Mouse (Mus musculus): ENCODE measurements at regions not wholly inside any gene's neighbourhood (a gene's known extent, or its start where the extent isn't known, plus 50 kb on each side); places are given as distances from the start of the nearest gene placed in this dataset.
"Not testable (repeated sequence)": the region's sequence is repeated elsewhere in the genome, so short reads cannot be mapped to it uniquely, and the experiment has no call there.

DNA sequence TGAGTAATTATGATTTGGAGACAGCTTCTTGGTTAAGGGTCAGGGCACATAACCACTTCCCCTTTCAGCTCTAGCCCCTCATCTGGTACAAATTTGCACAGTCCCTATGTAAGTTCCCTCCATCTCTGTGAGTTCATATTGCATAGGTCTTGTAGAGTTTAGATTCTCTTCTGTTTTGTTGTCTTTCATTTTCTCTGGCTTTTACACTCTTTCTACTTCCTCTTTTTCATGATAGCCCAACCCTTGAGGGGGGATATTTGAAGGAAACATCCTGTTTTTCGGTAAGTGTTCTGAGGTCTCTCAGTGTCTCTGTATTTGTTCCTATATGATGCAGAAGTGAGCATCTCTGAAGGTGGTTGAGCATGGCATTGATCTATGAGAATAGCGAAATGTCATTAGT is 515.7 kb upstream of the Stxbp6 start:
- DNase-seq, result no peak

DNA sequence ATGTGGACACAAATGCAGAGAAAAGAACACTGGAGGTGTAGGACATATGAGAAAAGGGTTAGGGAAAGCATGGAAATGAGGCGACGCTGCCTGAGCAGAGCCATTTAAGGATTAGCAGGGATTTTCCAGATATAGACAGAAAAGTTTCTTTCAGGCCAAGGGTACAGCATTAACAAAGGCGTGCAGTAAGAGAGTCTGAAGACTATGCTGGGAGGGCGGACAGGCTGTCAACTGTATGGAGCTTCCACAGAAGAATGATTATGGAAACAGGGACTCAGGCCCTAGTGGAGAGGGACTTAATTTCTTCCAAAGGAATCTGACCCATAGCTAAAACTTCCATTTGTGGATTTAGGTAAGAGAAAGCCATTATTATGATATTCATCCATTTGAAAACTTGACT is 511.3 kb upstream of the Stxbp6 start:
- no peak for DNase-seq

GRCm38 (mm10) chr12:45563325-45564030 is 489.0 kb upstream of the Stxbp6 start:
- no peak for DNase-seq

DNA sequence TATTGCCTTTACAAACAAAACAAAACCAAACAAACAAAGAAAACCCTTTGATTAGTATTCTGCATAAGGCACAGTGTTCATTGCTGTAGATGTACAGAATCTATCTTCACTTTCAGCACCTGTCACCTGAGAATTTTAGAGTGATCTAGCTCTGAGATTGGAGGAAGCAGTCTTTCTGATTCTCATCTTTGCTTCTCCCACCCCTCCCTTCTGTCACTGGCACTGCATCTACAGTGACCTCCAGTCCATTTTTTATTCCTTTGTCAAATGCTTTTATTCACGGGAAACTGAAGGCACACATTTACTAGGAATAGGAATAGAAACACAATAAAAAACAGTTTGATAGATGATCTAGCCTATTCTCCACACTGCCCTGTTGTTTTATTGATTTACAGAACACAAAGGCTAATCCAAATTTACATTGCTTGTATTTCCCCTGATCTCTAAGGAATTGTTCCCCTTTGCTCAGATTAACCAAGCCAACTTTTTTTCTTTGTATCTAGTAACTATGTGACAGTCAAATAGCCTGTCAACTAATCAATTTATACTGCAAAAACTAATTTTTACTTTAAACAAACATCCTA is 488.2 kb upstream of the Stxbp6 start:
- no peak for DNase-seq

DNA sequence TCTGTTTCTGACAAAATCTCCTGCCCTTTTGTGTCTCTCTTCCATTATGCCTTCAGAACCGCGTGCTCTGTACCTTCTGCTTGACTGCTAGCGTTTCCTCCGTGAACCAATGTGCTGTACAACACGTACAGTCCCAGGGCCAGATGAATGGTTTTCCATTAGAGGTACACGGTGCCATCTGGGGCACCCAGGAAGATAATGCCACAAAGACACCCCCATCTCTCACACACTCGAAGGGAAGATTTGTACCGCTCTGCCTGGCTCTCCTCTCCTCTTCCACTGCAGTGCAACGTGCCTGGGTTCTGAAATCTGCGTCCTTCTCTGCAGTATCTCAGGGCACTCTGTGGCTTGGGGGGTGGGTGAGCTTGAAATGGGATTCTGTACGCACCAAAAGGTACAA is 487.4 kb upstream of the Stxbp6 start:
- no peak for DNase-seq

- DNase-seq, result no peak
These were observed 486.9 kb upstream of the Stxbp6 start for GRCm38 (mm10) chr12:45561362-45561761.

- DNase-seq, result not testable (repeated sequence)
These were observed 475.4 kb upstream of the Stxbp6 start for GRCm38 (mm10) chr12:45549906-45550305.

DNA sequence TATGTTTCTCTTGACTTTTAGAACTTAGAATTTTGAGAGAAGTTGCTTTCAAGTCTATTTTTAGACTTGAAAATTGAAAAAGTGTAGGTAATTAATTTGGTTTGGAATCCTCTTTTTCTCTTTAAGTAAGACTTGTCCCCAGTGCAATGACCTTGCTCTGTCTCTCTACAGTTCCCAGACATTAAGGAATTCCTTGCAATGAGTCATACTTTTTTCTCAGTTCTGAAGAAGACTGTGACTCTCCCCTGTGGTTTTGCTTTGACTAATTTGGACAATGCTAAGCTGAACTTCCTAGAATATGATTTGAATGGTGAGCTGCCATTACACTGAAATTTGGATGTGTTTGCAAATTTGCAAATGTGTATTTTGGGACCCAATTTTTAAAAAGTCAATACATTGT is 445.0 kb upstream of the Stxbp6 start:
- no peak for DNase-seq

GRCm38 (mm10) chr12:45514459-45514858 is 439.9 kb upstream of the Stxbp6 start:
- DNase-seq, result no peak

GRCm38 (mm10) chr12:45507400-45507982 is 433.0 kb upstream of the Stxbp6 start:
- DNase-seq, result no peak

DNA sequence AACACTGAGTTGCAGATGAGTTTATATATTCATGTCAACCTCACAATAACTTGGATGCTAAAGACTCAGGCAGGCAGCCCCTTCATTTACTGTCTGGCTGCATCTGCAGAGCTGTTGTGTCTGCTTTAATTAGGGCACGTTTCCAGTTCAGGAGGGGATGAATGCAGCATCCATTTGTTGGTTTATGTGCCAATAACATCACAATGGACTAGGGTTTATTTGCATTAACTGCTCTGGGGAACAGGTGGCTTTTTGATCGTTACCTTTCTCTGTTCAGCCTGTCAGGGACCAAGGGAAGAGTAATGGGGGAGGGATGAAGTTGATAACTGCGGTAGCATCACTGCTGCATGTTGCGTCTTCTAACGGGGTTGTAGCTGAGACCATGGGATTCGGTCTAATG is 425.3 kb upstream of the Stxbp6 start:
- DNase-seq, result no peak

- no peak for DNase-seq
These were observed 423.7 kb upstream of the Stxbp6 start for GRCm38 (mm10) chr12:45498230-45498629.

GRCm38 (mm10) chr12:45489029-45489428 is 414.5 kb upstream of the Stxbp6 start:
- no peak for DNase-seq

GRCm38 (mm10) chr12:45476881-45477280 is 402.4 kb upstream of the Stxbp6 start:
- peak; percentile 37 for DNase-seq

DNA sequence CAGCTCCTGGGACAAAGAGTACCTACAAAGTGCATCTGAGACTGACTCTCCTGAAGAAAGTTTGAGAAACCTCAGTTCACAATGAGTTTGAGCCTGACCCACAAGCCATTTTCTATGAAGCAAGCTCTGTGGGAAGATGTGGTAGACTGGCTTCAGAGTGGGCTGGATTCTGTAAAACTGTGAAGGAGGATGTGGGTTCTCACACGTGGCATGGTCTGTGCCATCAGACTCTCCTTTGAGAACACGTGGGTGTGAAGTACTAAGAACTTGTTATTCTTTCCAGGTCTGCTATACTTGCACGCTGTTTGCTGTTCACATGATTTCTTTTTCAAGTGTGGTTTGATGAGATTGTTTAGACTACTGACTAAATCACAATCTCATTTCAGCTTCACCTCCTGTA is 393.6 kb upstream of the Stxbp6 start:
- DNase-seq, result no peak

- no peak for DNase-seq
These were observed 392.5 kb upstream of the Stxbp6 start for GRCm38 (mm10) chr12:45467058-45467457.

- no peak for DNase-seq
These were observed 391.6 kb upstream of the Stxbp6 start for GRCm38 (mm10) chr12:45466066-45466465.

- no peak for DNase-seq
These were observed 390.4 kb upstream of the Stxbp6 start for GRCm38 (mm10) chr12:45464952-45465351.

GRCm38 (mm10) chr12:45458746-45459145 is 384.2 kb upstream of the Stxbp6 start:
- DNase-seq, result peak; percentile 49

- DNase-seq, result peak; percentile 6
These were observed 369.1 kb upstream of the Stxbp6 start for GRCm38 (mm10) chr12:45443512-45444190.

GRCm38 (mm10) chr12:45442474-45442873 is 368.0 kb upstream of the Stxbp6 start:
- DNase-seq, result no peak

- no peak for DNase-seq
These were observed 365.2 kb upstream of the Stxbp6 start for GRCm38 (mm10) chr12:45439745-45440144.

- DNase-seq, result no peak
These were observed 362.8 kb upstream of the Stxbp6 start for GRCm38 (mm10) chr12:45437271-45437670.
